Mouse (Mus musculus): Measurements from ENCODE around the gene Ranbp3. TPM values are rescaled to one million over a fixed set of nuclear protein-coding genes. Genes with fewer than 3 reads are reported as not detected.
A peak's percentile ranks its signal among the peaks of the same experiment; 100 is the strongest.

Gene Ranbp3
- polyA plus RNA-seq, 1 experiment from 2014 or later: 86.5 TPM

- Histone ChIP-seq H3K9me3 (ENCODE audit: control insufficient read depth, low read depth, low read length) (no peaks in the 10 kb centered on the region), H3K4me3 (ENCODE audit: low read depth, low read length) (peak within 1 kb of the TSS; percentile 57), H3K27ac (ENCODE audit: low read length) (no peak within 1 kb of the TSS), H3K36me3 (ENCODE audit: control insufficient read depth, insufficient read depth, low read length) (no peaks in the 10 kb centered on the region), H3K27me3 (ENCODE audit: control insufficient read depth, insufficient read depth, low read length) (peaks cover 23% of the 10 kb centered on the region), H3K4me1 (ENCODE audit: control insufficient read depth, insufficient read depth, low read length) (peaks cover 19% of the 10 kb centered on the region; the same call in 1 of the 2 replicates), H3K4me2 (replicated peaks; ENCODE audit: low read depth, low read length) (peak within 1 kb of the TSS; percentile 100), H3K9ac (replicated peaks; ENCODE audit: low read depth, low read length) (peak within 1 kb of the TSS; percentile 57)
- under 1% methylated on average over 42 of the region's 48 CpGs for WGBS
- peak; percentile 77 for ATAC-seq (ENCODE audit: insufficient number of reproducible peaks, insufficient read depth, low FRiP score, low read depth)
Observed at GRCm38 (mm10) chr17:56757416-56758123, 84.5 kb downstream of the Ranbp3 start, which contains the start of gene Nrtn. Nrtn (minus strand) TSS chr17:56757530.

- Histone ChIP-seq H3K4me3 (ENCODE audit: low read depth, low read length) (no peak overlapping the region), H3K4me2 (replicated peaks; ENCODE audit: low read depth, low read length) (peak overlapping the region; percentile 100), H3K9ac (replicated peaks; ENCODE audit: low read depth, low read length) (no peak overlapping the region), H3K9me3 (ENCODE audit: control insufficient read depth, low read depth, low read length) (no peaks in the 10 kb centered on the region), H3K27me3 (ENCODE audit: control insufficient read depth, insufficient read depth, low read length) (peaks cover 21% of the 10 kb centered on the region), H3K4me1 (ENCODE audit: control insufficient read depth, insufficient read depth, low read length) (peaks cover 21% of the 10 kb centered on the region; the same call in 1 of the 2 replicates), H3K27ac (ENCODE audit: low read length) (no peak overlapping the region), H3K36me3 (ENCODE audit: control insufficient read depth, insufficient read depth, low read length) (no peaks in the 10 kb centered on the region)
- ATAC-seq (ENCODE audit: insufficient number of reproducible peaks, insufficient read depth, low FRiP score, low read depth): no peak
- WGBS: 7% methylated on average over 12 of the region's 12 CpGs
Observed at GRCm38 (mm10) chr17:56758132-56758531, 85.0 kb downstream of the Ranbp3 start.

- Histone ChIP-seq H3K4me3 (ENCODE audit: low read depth, low read length) (no peak overlapping the region), H3K4me1 (ENCODE audit: control insufficient read depth, insufficient read depth, low read length) (peaks cover 17% of the 10 kb centered on the region; the same call in 1 of the 2 replicates), H3K9me3 (ENCODE audit: control insufficient read depth, low read depth, low read length) (no peaks in the 10 kb centered on the region), H3K9ac (replicated peaks; ENCODE audit: low read depth, low read length) (no peak overlapping the region), H3K36me3 (ENCODE audit: control insufficient read depth, insufficient read depth, low read length) (no peaks in the 10 kb centered on the region), H3K4me2 (replicated peaks; ENCODE audit: low read depth, low read length) (no peak overlapping the region), H3K27me3 (ENCODE audit: control insufficient read depth, insufficient read depth, low read length) (peaks cover 13% of the 10 kb centered on the region), H3K27ac (ENCODE audit: low read length) (no peak overlapping the region)
- ATAC-seq (ENCODE audit: insufficient number of reproducible peaks, insufficient read depth, low FRiP score, low read depth): no peak
- 59% methylated on average over 7 of the region's 7 CpGs for WGBS
Observed at GRCm38 (mm10) chr17:56759261-56759660, 86.2 kb downstream of the Ranbp3 start.

- Histone ChIP-seq H3K4me3 (ENCODE audit: low read depth, low read length) (no peak overlapping the region), H3K36me3 (ENCODE audit: control insufficient read depth, insufficient read depth, low read length) (no peaks in the 10 kb centered on the region), H3K4me1 (ENCODE audit: control insufficient read depth, insufficient read depth, low read length) (peaks cover 23% of the 10 kb centered on the region; the same call in 1 of the 2 replicates), H3K9ac (replicated peaks; ENCODE audit: low read depth, low read length) (no peak overlapping the region), H3K4me2 (replicated peaks; ENCODE audit: low read depth, low read length) (no peak overlapping the region), H3K27me3 (ENCODE audit: control insufficient read depth, insufficient read depth, low read length) (no peaks in the 10 kb centered on the region; the same call in 1 of the 2 replicates), H3K27ac (ENCODE audit: low read length) (no peak overlapping the region), H3K9me3 (ENCODE audit: control insufficient read depth, low read depth, low read length) (no peaks in the 10 kb centered on the region)
- WGBS: 69% methylated on average over 3 of the region's 3 CpGs
- ATAC-seq (ENCODE audit: insufficient number of reproducible peaks, insufficient read depth, low FRiP score, low read depth): no peak
Observed at GRCm38 (mm10) chr17:56761077-56761476, 88.0 kb downstream of the Ranbp3 start.

Other genes with a start within 250 kb of the Ranbp3 start
- 111 and 115 TPM in 2 replicates for gene Ptprs, start 196.8 kb upstream of the Ranbp3 start, polyA plus RNA-seq (2014; fragmentation: Nextera tagmentation; extraction: Ambion mirVana)
- not detected in 2 replicates for gene Znrf4, start 160.9 kb upstream of the Ranbp3 start, polyA plus RNA-seq (2014; fragmentation: Nextera tagmentation; extraction: Ambion mirVana)
- gene Gm20219, start 118.9 kb upstream of the Ranbp3 start, polyA plus RNA-seq (2014; fragmentation: Nextera tagmentation; extraction: Ambion mirVana): 11.9 and 13.1 TPM in 2 replicates
- 62.8 and 73.5 TPM in 2 replicates for gene Safb2, start 88.7 kb upstream of the Ranbp3 start, polyA plus RNA-seq (2014; fragmentation: Nextera tagmentation; extraction: Ambion mirVana)
- gene Safb, start 88.5 kb upstream of the Ranbp3 start, polyA plus RNA-seq (2014; fragmentation: Nextera tagmentation; extraction: Ambion mirVana): 75.4 and 86.5 TPM in 2 replicates
- 259 and 261 TPM in 2 replicates for gene 2410015M20Rik, start 63.5 kb upstream of the Ranbp3 start, polyA plus RNA-seq (2014; fragmentation: Nextera tagmentation; extraction: Ambion mirVana)
- gene Rpl36, start 59.9 kb upstream of the Ranbp3 start, polyA plus RNA-seq (2014; fragmentation: Nextera tagmentation; extraction: Ambion mirVana): 2,224 and 2,447 TPM in 2 replicates
- 49.3 and 51.3 TPM in 2 replicates for gene Lonp1, start 46.4 kb upstream of the Ranbp3 start, polyA plus RNA-seq (2014; fragmentation: Nextera tagmentation; extraction: Ambion mirVana)
- 0.46 and 0.73 TPM in 2 replicates for gene Catsperd, start 45.2 kb upstream of the Ranbp3 start, polyA plus RNA-seq (2014; fragmentation: Nextera tagmentation; extraction: Ambion mirVana)
- 444 and 502 TPM in 2 replicates for gene Ndufa11, start 44.5 kb downstream of the Ranbp3 start, polyA plus RNA-seq (2014; fragmentation: Nextera tagmentation; extraction: Ambion mirVana)
- 31.3 and 31.7 TPM in 2 replicates for gene Vmac, start 44.7 kb downstream of the Ranbp3 start, polyA plus RNA-seq (2014; fragmentation: Nextera tagmentation; extraction: Ambion mirVana)
- gene Nrtn, start 84.2 kb downstream of the Ranbp3 start, polyA plus RNA-seq (2014; fragmentation: Nextera tagmentation; extraction: Ambion mirVana): 14.1 and 14.4 TPM in 2 replicates
- 40.9 and 46.3 TPM in 2 replicates for gene Dus3l, start 91.5 kb downstream of the Ranbp3 start, polyA plus RNA-seq (2014; fragmentation: Nextera tagmentation; extraction: Ambion mirVana)
- gene Prr22, start 97.0 kb downstream of the Ranbp3 start, polyA plus RNA-seq (2014; fragmentation: Nextera tagmentation; extraction: Ambion mirVana): 1.1 and 1.6 TPM in 2 replicates
- 6.7 TPM in 2 replicates for gene Rfx2, start 157.7 kb downstream of the Ranbp3 start, polyA plus RNA-seq (2014; fragmentation: Nextera tagmentation; extraction: Ambion mirVana)
- gene Acsbg2, start 201.2 kb downstream of the Ranbp3 start, polyA plus RNA-seq (2014; fragmentation: Nextera tagmentation; extraction: Ambion mirVana): not detected in 2 replicates
- 0.35 and 0.76 TPM in 2 replicates for gene 1700061G19Rik, start 202.2 kb downstream of the Ranbp3 start, polyA plus RNA-seq (2014; fragmentation: Nextera tagmentation; extraction: Ambion mirVana)